10 mouse cellular contexts compared by ENCODE assay signal in the genomic region with DNA sequence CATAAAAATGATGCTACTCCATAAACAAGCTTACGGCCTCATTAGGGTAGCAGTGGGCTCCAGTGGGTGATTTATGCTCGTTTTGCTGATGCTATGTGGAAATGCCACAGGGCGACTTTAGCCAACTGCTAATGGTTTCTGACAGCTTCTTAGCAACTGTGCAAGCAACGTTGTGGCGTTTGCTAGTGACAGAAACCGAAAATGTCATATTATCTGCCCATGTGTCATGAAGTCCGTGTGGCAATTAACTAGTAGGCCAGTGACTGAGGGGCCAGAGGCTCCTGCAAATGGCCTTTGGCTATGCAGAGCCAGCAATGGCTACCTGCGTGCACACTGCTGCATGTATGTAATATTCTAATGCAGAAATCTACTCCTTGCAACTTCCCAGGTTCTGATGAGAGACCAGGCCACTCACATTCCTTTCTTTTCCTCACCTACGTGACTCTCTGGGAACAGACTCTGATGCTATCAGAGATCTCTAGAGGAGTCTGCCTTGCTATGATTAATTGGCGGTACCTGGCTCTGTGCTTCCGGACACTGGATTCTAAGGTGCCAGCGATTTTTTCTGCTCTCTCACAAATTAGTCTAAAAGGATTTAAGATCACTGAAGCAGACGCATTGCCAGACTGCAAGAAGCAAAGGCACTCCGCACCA.
DNase-seq lines count a peak whose midpoint lies in the region; ATAC-seq and TF ChIP-seq lines count a peak whose summit lies in the region.
"Had no signal": no experiment of that assay in that cellular context is flagged by ENCODE, and none has a peak within 500 bp of the region (broad histone marks: within the 10 kb centered on the region; RNA-seq: fewer than 3 reads in every experiment).

No protein-coding gene starts in this region.

- DNase-seq in heart, adult 18-20 months: no peak
- DNase-seq in Muller cell, postnatal 12 days (ENCODE audit: inconsistent ontology term): peak; percentile 95
- no peak for DNase-seq in midbrain, postnatal 0 days (ENCODE audit: low spot score)
- DNase-seq in urinary bladder, postnatal 25 days (ENCODE audit: low spot score): no peak
- no peak for DNase-seq in adrenal gland, postnatal 4 days (ENCODE audit: low spot score in 2 of 2)
- DNase-seq: kidney, adult 11 months had no signal

- H3K27ac ChIP-seq in heart, embryonic 15.5 days: peak overlapping the region; percentile 73
- H3K27ac ChIP-seq in embryonic facial prominence, embryonic 12.5 days: peak overlapping the region; percentile 48; the same call in 1 of the 2 replicates
- H3K27ac ChIP-seq in midbrain, postnatal 0 days (ENCODE audit: low read depth, low read length): no peak overlapping the region; the same call in 1 of the 2 replicates
- H3K27ac ChIP-seq: limb, embryonic 12.5 days had no signal

- no peaks in the 10 kb centered on the region for H3K27me3 ChIP-seq in heart, embryonic 15.5 days
- no peaks in the 10 kb centered on the region for H3K27me3 ChIP-seq in embryonic facial prominence, embryonic 12.5 days
- H3K27me3 ChIP-seq in midbrain, postnatal 0 days (ENCODE audit: insufficient read depth, low read length): no peaks in the 10 kb centered on the region

- H3K4me1 ChIP-seq in heart, embryonic 15.5 days (replicated peaks): peaks cover 66% of the 10 kb centered on the region
- H3K4me1 ChIP-seq in embryonic facial prominence, embryonic 12.5 days: peaks cover 25% of the 10 kb centered on the region
- H3K4me1 ChIP-seq in midbrain, postnatal 0 days (ENCODE audit: insufficient read depth, low read length): no peaks in the 10 kb centered on the region

- H3K9ac ChIP-seq in heart, embryonic 15.5 days: no peak overlapping the region
- H3K9ac ChIP-seq in embryonic facial prominence, embryonic 12.5 days: no peak overlapping the region
- H3K9ac ChIP-seq in midbrain, postnatal 0 days (replicated peaks; ENCODE audit: low read length, poor library complexity, severe bottlenecking): no peak overlapping the region
- H3K9ac ChIP-seq: limb, embryonic 12.5 days had no signal

- H3K36me3 ChIP-seq in heart, embryonic 15.5 days: no peaks in the 10 kb centered on the region
- H3K36me3 ChIP-seq in embryonic facial prominence, embryonic 12.5 days: no peaks in the 10 kb centered on the region
- H3K36me3 ChIP-seq in midbrain, postnatal 0 days (ENCODE audit: insufficient read depth, low read length): no peaks in the 10 kb centered on the region
- H3K36me3 ChIP-seq: limb, embryonic 12.5 days had no signal

- whole genome bisulfite sequencing in heart, embryonic 15.5 days: 55% methylated on average over 14 of the region's 14 CpGs
- 40% methylated on average over 14 of the region's 14 CpGs for WGBS in embryonic facial prominence, embryonic 12.5 days
- WGBS in midbrain, postnatal 0 days: 50% methylated on average over 14 of the region's 14 CpGs

- no peak for TF ChIP-seq CTCF in midbrain, postnatal 0 days (IDR thresholded peaks at IDR 0.05)

- ATAC-seq in heart, embryonic 15.5 days (replicated peaks; ENCODE audit: insufficient number of reproducible peaks, insufficient read depth, low FRiP score, low read depth): no peak
- ATAC-seq in embryonic facial prominence, embryonic 12.5 days (ENCODE audit: insufficient number of reproducible peaks, insufficient read depth, low FRiP score, low TSS enrichment): peak; percentile 65; the same call in 1 of the 2 replicates
- peak; percentile 42 for ATAC-seq in midbrain, postnatal 0 days (ENCODE audit: low FRiP score)
- ATAC-seq in erythroid progenitor cell, adult 5-6 weeks (replicated peaks; ENCODE audit: low FRiP score, poor library complexity, severe bottlenecking): no peak

- no peak overlapping the region for H3K4me2 ChIP-seq in heart, embryonic 15.5 days
- H3K4me2 ChIP-seq in embryonic facial prominence, embryonic 12.5 days (replicated peaks): no peak overlapping the region
- H3K4me2 ChIP-seq in midbrain, postnatal 0 days (ENCODE audit: low read depth, low read length, poor library complexity, severe bottlenecking): no peak overlapping the region
- H3K4me2 ChIP-seq: limb, embryonic 12.5 days had no signal

- no peak overlapping the region for H3K4me3 ChIP-seq in heart, embryonic 15.5 days
- no peak overlapping the region for H3K4me3 ChIP-seq in embryonic facial prominence, embryonic 12.5 days
- H3K4me3 ChIP-seq in midbrain, postnatal 0 days (ENCODE audit: low read depth, low read length): no peak overlapping the region
- H3K4me3 ChIP-seq: limb, embryonic 12.5 days had no signal

- H3K9me3 ChIP-seq in heart, embryonic 15.5 days (replicated peaks): no peaks in the 10 kb centered on the region
- H3K9me3 ChIP-seq in embryonic facial prominence, embryonic 12.5 days: no peaks in the 10 kb centered on the region
- no peaks in the 10 kb centered on the region for H3K9me3 ChIP-seq in midbrain, postnatal 0 days (ENCODE audit: low read length)
- H3K9me3 ChIP-seq: limb, embryonic 12.5 days had no signal

Comparison
In these comparisons a context has a peak if more than half of its experiments do, and no peak if none do; other contexts are left out.
1. ATAC-seq: peak in embryonic facial prominence, embryonic 12.5 days (single experiment) and midbrain, postnatal 0 days (single experiment); none in heart, embryonic 15.5 days (single experiment) and erythroid progenitor cell, adult 5-6 weeks (single experiment).